Mouse (Mus musculus): ENCODE data around the gene Mroh3. TPM values are rescaled to one million over a fixed set of nuclear protein-coding genes. Genes with fewer than 3 reads are reported as not detected.

The Mroh3 gene
- polyA plus RNA-seq, 1 experiment from 2014 or later: 0.48 TPM

DNA sequence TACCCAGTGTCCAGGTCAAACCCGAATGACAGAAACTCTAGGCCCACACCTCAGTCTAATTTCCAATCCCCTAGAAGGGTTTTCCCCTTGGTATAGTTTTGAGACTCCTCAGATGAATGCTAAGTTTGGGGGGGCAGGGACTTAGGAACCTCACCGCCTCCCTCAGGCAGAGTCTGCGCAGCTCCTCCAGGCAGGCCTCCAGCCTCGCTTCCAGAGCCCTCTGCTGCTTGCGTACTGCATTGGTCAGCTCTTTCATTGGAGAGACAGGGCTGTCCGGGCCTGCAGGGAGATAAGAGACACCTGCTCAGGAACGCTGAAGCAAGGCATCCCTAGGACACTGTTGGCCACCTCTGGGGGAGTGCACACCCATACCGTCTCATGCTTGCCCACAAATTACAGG, 14.0 kb upstream of the Mroh3 start:
- no peak overlapping the region for H3K27ac ChIP-seq
- H3K36me3 ChIP-seq: peaks cover 36% of the 10 kb centered on the region
- 80% methylated on average over 8 of the region's 8 CpGs for WGBS
- peaks cover 45% of the 10 kb centered on the region for H3K4me1 ChIP-seq
- H3K9ac ChIP-seq: no peak overlapping the region
- H3K4me3 ChIP-seq (replicated peaks): no peak overlapping the region
- H3K27me3 ChIP-seq: 0 out of 2 replicates have a peak, but pooled peaks cover 6% of the 10 kb centered on the region
- no peak for ATAC-seq (replicated peaks; ENCODE audit: low FRiP score)
- no peaks in the 10 kb centered on the region for H3K9me3 ChIP-seq (replicated peaks)
- no peak overlapping the region for H3K4me2 ChIP-seq

DNA sequence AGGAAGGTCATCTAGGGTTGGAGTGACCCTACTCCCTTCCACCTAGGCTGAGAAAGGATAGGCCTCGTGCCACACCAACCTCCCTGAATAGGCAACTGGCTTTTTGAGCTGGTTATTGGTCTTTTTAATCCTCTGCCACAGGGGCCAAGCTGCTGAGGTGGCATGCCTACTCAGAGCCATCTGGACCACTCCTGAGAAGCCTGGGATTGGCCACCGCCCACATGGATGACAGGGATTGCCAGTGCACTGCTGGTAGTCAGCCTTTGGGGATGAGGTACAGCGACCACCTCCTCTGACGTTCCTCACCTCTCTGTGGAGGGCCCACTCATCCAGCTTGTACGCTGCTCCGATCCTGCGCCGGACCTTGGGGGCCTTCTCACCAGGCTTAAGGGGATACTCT, 13.2 kb upstream of the Mroh3 start:
- Histone ChIP-seq H3K9ac (no peak overlapping the region), H3K4me1 (peaks cover 37% of the 10 kb centered on the region), H3K27me3 (no peaks in the 10 kb centered on the region), H3K9me3 (replicated peaks) (no peaks in the 10 kb centered on the region), H3K36me3 (peaks cover 36% of the 10 kb centered on the region), H3K27ac (no peak overlapping the region), H3K4me3 (replicated peaks) (no peak overlapping the region), H3K4me2 (no peak overlapping the region)
- no peak for ATAC-seq (replicated peaks; ENCODE audit: low FRiP score)
- WGBS: 97% methylated on average over 8 of the region's 8 CpGs

DNA sequence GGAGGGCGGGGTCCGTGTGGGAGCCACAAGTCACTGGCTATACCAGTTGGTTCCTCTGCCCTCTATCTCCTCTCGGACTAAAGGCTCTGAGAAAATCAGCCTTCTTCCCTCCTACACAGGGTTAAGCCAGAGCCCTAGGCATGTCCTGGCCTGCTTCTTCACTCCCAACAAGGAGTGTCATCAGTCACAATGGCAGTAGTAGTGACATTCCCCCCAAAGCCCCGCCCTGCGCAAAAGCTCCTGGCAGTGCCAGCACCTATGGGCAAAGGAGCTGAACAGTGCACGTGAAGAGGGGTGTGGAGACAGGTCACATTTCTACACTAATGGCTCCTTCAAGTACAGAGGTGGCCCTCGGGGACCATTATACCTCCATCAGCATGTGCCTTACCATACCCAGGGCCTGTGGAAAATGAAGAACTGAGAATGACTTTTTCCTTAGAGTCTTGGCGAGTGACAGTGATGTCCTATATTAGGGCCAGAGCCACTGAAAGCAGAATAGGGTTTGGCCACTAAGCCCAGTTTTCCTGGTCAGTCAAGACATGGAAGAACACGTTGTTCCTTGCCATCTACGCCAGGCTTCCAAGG, 11.2 kb upstream of the Mroh3 start:
- Histone ChIP-seq H3K36me3 (peaks cover 49% of the 10 kb centered on the region), H3K4me1 (peaks cover 17% of the 10 kb centered on the region), H3K27ac (no peak overlapping the region), H3K9ac (no peak overlapping the region), H3K4me2 (no peak overlapping the region), H3K27me3 (no peaks in the 10 kb centered on the region), H3K4me3 (replicated peaks) (no peak overlapping the region), H3K9me3 (replicated peaks) (no peaks in the 10 kb centered on the region)
- no peak for ATAC-seq (replicated peaks; ENCODE audit: low FRiP score)
- 93% methylated on average over 10 of the region's 10 CpGs for WGBS

DNA sequence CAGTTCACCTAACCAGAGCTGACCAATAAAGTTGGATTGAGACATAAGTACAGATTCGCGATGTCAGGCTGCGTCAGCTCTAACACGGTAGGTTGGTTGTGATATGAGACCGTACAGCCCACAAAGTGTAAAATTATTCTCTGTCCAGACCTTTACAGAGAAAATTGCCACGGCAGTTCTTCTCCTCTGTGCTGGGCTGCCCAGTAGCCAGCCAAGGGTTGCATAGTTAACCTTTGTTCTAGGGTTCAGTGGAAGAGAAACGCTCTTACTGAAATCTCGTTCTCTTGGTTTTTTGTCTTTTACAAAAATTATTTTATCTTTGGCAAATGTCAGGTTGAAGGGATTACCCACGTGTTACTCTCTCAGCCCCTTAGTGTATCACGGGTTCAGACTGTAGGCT, 9.8 kb upstream of the Mroh3 start:
- no peak overlapping the region for H3K4me2 ChIP-seq
- no peak for ATAC-seq (replicated peaks; ENCODE audit: low FRiP score)
- H3K36me3 ChIP-seq: peaks cover 62% of the 10 kb centered on the region
- H3K4me3 ChIP-seq (replicated peaks): no peak overlapping the region
- WGBS: 74% methylated on average over 10 of the region's 10 CpGs
- H3K9ac ChIP-seq: no peak overlapping the region
- H3K27me3 ChIP-seq: no peaks in the 10 kb centered on the region
- H3K9me3 ChIP-seq (replicated peaks): no peaks in the 10 kb centered on the region
- H3K4me1 ChIP-seq: peaks cover 3% of the 10 kb centered on the region
- H3K27ac ChIP-seq: no peak overlapping the region

DNA sequence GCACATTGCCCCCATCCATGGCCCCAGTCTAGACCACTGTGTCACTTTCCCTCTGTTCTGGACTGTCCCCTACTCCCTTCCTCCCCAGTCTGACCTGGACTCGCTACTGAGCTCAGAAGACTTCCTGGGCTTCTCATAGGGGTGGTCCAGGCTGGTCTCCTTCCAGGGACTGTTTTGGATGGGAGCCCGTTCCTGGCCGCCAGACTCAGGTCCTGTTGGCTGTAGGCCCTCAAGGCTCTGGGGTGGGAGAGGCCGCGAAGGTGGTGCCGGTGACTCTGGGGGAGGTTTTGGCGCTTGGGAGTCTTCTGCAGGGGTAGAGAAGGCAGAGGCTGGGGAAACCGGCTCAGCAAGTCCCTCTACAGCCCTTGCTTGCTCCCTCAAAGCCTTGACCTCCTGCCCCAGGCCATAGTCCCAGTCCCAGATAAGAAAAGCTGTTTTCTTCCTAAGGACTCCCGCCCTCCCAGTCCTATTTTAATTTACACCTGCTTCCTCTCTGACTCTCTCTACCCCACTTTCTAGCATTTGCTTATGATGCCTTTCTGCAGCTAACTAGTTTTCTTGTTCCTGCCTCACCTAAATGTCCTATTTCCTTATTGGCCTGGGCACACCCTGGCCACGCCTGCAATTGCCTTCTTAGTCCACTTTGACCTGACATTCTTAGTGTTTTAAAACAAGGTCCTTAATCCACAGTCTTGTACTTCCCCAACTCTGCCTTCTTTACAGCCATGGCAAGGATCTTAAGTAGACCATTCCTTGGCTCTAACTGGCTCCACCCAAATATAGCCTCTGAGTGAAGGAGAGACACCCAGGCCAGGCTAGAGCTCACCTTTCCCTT, 7.6 kb upstream of the Mroh3 start:
- no peaks in the 10 kb centered on the region for H3K27me3 ChIP-seq
- peak overlapping the region; percentile 62 for H3K27ac ChIP-seq
- H3K36me3 ChIP-seq: peaks cover 70% of the 10 kb centered on the region

DNA sequence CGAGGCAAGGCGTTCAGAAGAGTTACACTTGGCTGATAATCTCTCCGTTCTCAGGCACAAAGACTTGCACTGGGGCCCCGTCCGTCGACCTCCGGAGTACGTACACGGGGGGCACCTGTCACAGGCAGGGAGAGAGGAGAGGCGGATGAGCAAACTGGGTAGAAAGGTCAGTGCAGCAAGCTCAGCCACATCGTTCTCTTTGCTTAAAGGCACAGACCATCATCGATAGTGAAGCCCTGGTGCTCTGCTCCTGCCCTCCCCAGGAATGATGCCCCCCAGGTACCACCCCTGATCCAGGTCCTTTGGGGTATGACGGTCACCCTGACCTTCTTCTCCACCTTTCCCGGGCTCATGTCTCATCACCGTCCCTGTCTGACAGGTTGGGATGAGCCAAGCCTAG, 1.7 kb upstream of the Mroh3 start:
- ATAC-seq (replicated peaks; ENCODE audit: low FRiP score): no peak
- Histone ChIP-seq H3K9ac (no peak overlapping the region), H3K4me3 (replicated peaks) (no peak overlapping the region), H3K4me1 (no peaks in the 10 kb centered on the region), H3K36me3 (peaks cover 54% of the 10 kb centered on the region), H3K27ac (no peak overlapping the region), H3K27me3 (no peaks in the 10 kb centered on the region), H3K4me2 (no peak overlapping the region), H3K9me3 (replicated peaks) (no peaks in the 10 kb centered on the region)
- 77% methylated on average over 15 of the region's 15 CpGs for WGBS

More for the DNA sequence above, 7.6 kb upstream of the Mroh3 start:
- no peaks in the 10 kb centered on the region for H3K4me1 ChIP-seq
- peak; percentile 70 for ATAC-seq (replicated peaks; ENCODE audit: low FRiP score)
- no peak overlapping the region for H3K4me2 ChIP-seq
- no peak overlapping the region for H3K4me3 ChIP-seq (replicated peaks)
- no peak overlapping the region for H3K9ac ChIP-seq
- WGBS: 64% methylated on average over 10 of the region's 10 CpGs
- H3K9me3 ChIP-seq (replicated peaks): no peaks in the 10 kb centered on the region

DNA sequence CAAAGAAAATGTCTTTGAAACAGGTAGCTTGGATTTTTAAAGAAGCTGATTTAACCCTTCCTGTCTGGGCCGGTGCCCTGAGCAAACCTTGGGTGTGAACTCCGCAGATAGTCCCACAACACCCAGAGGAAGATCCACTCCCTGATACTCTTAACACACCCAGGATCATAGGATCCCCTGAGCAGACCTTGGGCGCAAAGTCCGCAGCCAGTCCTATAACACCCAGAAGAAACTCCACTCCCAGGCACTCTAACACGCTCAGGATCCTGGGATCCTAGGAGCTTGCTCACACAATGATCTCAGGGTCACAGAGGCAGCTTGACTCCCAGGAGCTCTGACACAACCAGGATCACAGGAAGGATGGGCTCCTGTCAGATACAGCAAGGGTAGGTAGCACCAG, 22.6 kb downstream of the Mroh3 start:
- Histone ChIP-seq H3K4me1 (no peaks in the 10 kb centered on the region), H3K27ac (no peak overlapping the region), H3K36me3 (no peaks in the 10 kb centered on the region), H3K4me3 (replicated peaks) (no peak overlapping the region), H3K9ac (no peak overlapping the region), H3K27me3 (no peaks in the 10 kb centered on the region), H3K4me2 (no peak overlapping the region), H3K9me3 (replicated peaks) (no peaks in the 10 kb centered on the region)
- 89% methylated on average over 5 of the region's 5 CpGs for WGBS
- ATAC-seq (replicated peaks; ENCODE audit: low FRiP score): no peak

DNA sequence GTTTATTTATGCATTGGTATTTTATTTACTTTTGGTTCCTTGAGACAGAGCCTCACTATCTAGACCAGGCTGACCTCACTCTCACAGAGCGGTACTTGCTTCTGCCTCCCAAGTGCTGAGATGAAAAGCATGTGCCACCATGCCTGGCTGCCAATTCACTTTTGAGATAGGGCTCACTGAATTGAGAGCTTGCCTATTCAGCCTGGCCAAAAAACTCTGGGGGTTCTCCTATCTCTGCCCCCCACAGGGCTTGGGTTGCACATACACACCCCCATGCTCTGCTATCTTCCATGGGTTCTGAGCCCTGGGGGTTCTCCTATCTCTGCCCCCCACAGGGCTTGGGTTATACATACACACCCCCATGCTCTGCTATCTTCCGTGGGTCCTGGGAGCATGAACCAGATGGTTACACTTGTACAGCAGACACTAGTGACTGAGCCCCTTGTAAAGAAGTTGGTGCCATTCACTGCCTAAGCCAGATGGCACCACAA, 33.1 kb downstream of the Mroh3 start:
- WGBS: 79% methylated on average over 2 of the region's 2 CpGs
- H3K4me2 ChIP-seq: no peak overlapping the region
- peaks cover 3% of the 10 kb centered on the region for H3K4me1 ChIP-seq
- H3K9me3 ChIP-seq (replicated peaks): no peaks in the 10 kb centered on the region
- H3K9ac ChIP-seq: no peak overlapping the region
- H3K36me3 ChIP-seq: 0 out of 2 replicates have a peak, but pooled peaks cover 4% of the 10 kb centered on the region
- no peaks in the 10 kb centered on the region for H3K27me3 ChIP-seq
- H3K4me3 ChIP-seq (replicated peaks): no peak overlapping the region
- H3K27ac ChIP-seq: no peak overlapping the region
- ATAC-seq (replicated peaks; ENCODE audit: low FRiP score): no peak

DNA sequence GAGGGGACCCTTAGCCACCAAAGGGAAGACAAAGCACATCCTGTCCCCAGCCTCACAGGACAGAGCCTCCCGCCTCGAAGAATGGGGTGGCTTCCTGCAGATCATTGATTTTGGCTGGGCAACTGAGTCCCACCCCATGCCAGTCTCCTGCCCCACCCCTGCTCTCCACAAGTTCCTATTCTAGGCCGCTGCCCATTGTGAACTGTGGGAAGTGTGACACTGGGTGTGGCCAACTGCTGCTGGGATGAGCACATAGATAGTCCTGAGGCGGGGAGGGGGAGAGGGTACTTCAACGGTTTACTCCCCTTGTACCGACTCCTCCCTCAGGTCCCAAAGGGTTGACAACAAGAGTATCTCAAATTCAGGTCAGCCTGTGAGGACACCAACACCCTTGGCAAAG, 33.9 kb downstream of the Mroh3 start:
- no peak overlapping the region for H3K4me3 ChIP-seq (replicated peaks)
- 54% methylated on average over 6 of the region's 6 CpGs for WGBS
- H3K36me3 ChIP-seq: 0 out of 2 replicates have a peak, but pooled peaks cover 4% of the 10 kb centered on the region
- no peaks in the 10 kb centered on the region for H3K9me3 ChIP-seq (replicated peaks)
- no peak overlapping the region for H3K9ac ChIP-seq
- H3K4me1 ChIP-seq: peaks cover 11% of the 10 kb centered on the region
- H3K27ac ChIP-seq: no peak overlapping the region
- H3K4me2 ChIP-seq: no peak overlapping the region
- no peak for ATAC-seq (replicated peaks; ENCODE audit: low FRiP score)
- no peaks in the 10 kb centered on the region for H3K27me3 ChIP-seq

DNA sequence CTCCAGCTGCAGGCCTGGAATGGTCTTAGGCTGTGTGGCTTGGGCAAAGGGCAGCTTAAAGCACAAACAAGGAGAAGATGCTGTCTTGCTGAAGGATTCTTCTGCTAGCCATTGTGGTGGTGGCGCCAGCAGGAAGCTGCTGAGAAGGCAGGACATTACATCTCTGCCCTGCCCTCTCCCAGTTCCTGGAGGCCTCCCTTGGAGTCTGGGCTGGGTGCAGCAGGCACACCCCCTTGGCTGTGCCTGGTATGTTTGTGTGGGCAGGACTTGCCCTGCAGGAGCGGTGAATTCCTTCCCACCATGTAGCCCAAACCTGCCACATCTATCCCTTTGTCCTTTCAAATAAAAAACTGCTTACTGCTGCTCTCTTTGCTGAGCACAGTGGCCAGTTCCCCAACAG, 35.5 kb downstream of the Mroh3 start:
- H3K27me3 ChIP-seq: no peaks in the 10 kb centered on the region
- 84% methylated on average over 2 of the region's 2 CpGs for WGBS
- ATAC-seq (replicated peaks; ENCODE audit: low FRiP score): no peak
- H3K4me1 ChIP-seq: peaks cover 22% of the 10 kb centered on the region
- no peak overlapping the region for H3K9ac ChIP-seq
- no peak overlapping the region for H3K4me3 ChIP-seq (replicated peaks)
- no peaks in the 10 kb centered on the region for H3K9me3 ChIP-seq (replicated peaks)
- no peak overlapping the region for H3K4me2 ChIP-seq
- 0 out of 2 replicates have a peak, but pooled peaks cover 4% of the 10 kb centered on the region for H3K36me3 ChIP-seq
- no peak overlapping the region for H3K27ac ChIP-seq

DNA sequence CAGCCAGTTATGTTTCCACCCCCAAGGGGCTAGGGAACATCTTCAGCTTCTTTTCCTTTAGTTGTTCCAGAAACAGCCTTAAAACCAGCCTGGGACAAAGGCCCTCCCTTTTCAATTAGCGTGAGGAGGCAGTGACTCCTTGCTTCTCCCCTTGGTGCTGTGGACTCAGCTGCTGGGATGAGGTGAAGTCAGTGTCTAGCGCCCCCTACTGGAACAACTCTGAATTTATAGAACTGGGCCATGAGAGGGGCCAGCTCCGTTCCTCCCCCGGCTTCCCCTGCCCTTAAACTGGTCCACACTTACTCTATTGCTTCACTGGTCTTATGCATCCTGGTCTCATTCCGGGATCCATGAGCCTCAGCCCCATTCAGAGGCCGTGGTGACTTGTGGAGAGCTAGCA, 37.4 kb downstream of the Mroh3 start:
- no peak for ATAC-seq (replicated peaks; ENCODE audit: low FRiP score)
- H3K4me1 ChIP-seq: peaks cover 24% of the 10 kb centered on the region
- no peaks in the 10 kb centered on the region for H3K27me3 ChIP-seq
- no peak overlapping the region for H3K9ac ChIP-seq
- H3K4me2 ChIP-seq: no peak overlapping the region
- H3K36me3 ChIP-seq: 0 out of 2 replicates have a peak, but pooled peaks cover 4% of the 10 kb centered on the region
- WGBS: 38% methylated on average over 6 of the region's 6 CpGs
- no peak overlapping the region for H3K27ac ChIP-seq
- no peak overlapping the region for H3K4me3 ChIP-seq (replicated peaks)
- no peaks in the 10 kb centered on the region for H3K9me3 ChIP-seq (replicated peaks)

DNA sequence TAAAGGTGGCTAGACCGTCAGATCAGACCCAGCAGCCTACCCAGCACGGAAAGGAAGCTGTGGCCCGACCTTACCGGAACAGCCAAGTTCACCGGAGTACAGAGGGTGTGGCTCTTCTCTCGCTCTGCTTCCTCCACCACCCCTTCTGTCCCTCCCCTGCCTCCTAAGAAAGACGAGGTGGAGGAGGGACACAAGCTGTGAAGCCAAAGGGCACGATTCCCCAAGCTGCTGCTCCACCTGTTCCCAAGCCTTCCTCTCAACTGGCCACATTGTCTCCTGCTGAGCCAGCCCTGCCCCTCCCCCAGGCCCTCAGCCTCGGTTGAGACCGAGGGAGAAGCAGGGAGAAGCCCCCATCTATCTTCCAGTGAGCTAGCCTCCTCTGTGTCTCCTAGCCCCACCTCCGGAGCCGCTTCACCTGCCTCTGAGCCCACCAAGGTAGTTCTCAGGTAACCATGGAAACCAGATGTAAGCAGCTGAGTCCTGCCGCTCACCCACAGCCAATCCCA, 38.5 kb downstream of the Mroh3 start:
- Histone ChIP-seq H3K9ac (no peak overlapping the region), H3K36me3 (0 out of 2 replicates have a peak, but pooled peaks cover 4% of the 10 kb centered on the region), H3K9me3 (replicated peaks) (no peaks in the 10 kb centered on the region), H3K27ac (0 out of 2 replicates have a peak overlapping the region, but pooled peaks have one; percentile 10), H3K4me1 (peaks cover 27% of the 10 kb centered on the region), H3K4me2 (peak overlapping the region; percentile 49), H3K4me3 (replicated peaks) (peak overlapping the region; percentile 14; the same call in 1 of the 2 replicates), H3K27me3 (no peaks in the 10 kb centered on the region)
- WGBS: 18% methylated on average over 13 of the region's 13 CpGs
- peak; percentile 44 for ATAC-seq (replicated peaks; ENCODE audit: low FRiP score)

Measured in kidney, embryonic 15.5 days (tissue).